Mouse (Mus musculus) liver, adult 2 months (tissue): ENCODE measurements around the gene Tanc1. TPM values are rescaled to one million over a fixed set of nuclear protein-coding genes. Genes with fewer than 3 reads are reported as not detected.

ENCODE experiments used
- DNase-seq: peaks from one replicate; pipeline ENCODE4 v3.0.0-alpha.2; 2011; ENCODE audit warnings: low read depth, low spot score; ENCODE audit errors: extremely low read depth
- H3K27ac ChIP-seq: fragments of 200-500 bp; replicated peaks from 2 replicates; pipeline ENCODE4 v1.5.1; 2012; ENCODE audit warnings: low read depth, mild to moderate bottlenecking, control low read depth, inconsistent platforms, low read length; ENCODE audit not compliant: insufficient read depth
- H3K27me3 ChIP-seq: fragments of 200-500 bp; 2 replicates; pipeline ENCODE4 v1.6.1; 2012; ENCODE audit warnings: mild to moderate bottlenecking, moderate library complexity, low read length, inconsistent platforms; ENCODE audit not compliant: control insufficient read depth, insufficient read depth
- H3K36me3 ChIP-seq: fragments of 200-500 bp; 2 replicates; pipeline ENCODE4 v1.6.1; 2012; ENCODE audit warnings: low read length, inconsistent platforms; ENCODE audit not compliant: control insufficient read depth, insufficient read depth
- H3K4me1 ChIP-seq: fragments of 200-500 bp; 2 replicates; pipeline ENCODE4 v1.6.1; 2011; ENCODE audit warnings: low read length; ENCODE audit not compliant: control insufficient read depth, insufficient read depth
- H3K4me3 ChIP-seq: fragments of 200-500 bp; 2 replicates; pipeline ENCODE4 v1.5.1; 2011; ENCODE audit warnings: low read depth, mild to moderate bottlenecking, control low read depth, low read length, moderate library complexity; ENCODE audit not compliant: insufficient read depth
- H3K79me2 ChIP-seq: fragments of 200-500 bp; 2 replicates; pipeline ENCODE4 v1.6.1; 2012; ENCODE audit warnings: inconsistent platforms, mild to moderate bottlenecking, low read length, moderate library complexity; ENCODE audit not compliant: control insufficient read depth, insufficient read depth
- H3K9ac ChIP-seq: fragments of 200-500 bp; 2 replicates; pipeline ENCODE4 v1.6.1; 2012; ENCODE audit warnings: low read depth, mild to moderate bottlenecking, control low read depth, inconsistent platforms, low read length
- CTCF ChIP-seq: fragments of 200-500 bp; IDR thresholded peaks from 2 replicates; pipeline ENCODE4 v1.5.1; 2011; ENCODE audit warnings: low read depth, low read length, control low read depth
- POLR2A ChIP-seq: fragments of 200-500 bp; IDR thresholded peaks from 2 replicates; pipeline ENCODE4 v1.6.1; 2011; ENCODE audit warnings: low read length, control low read depth; ENCODE audit not compliant: insufficient read depth; ENCODE audit errors: extremely low read depth
- WGBS: fragments of 180-500 bp; shearing (Covaris S2); methylation state at CpG from one replicate; pipeline ENCODE4 v1.1.7; 2018; 5-methylcytosine and 5-hydroxymethylcytosine counted together
- polyA plus RNA-seq: library from polyadenylated mRNA; depleted of rRNA; stranded (reverse); fragments of >200 nt; gene quantifications from 2 replicates; pipeline ENCODE4 v1.2.3, GENCODE M21; 2012
- total RNA-seq: library from RNA; depleted of rRNA; stranded (reverse); fragments of >200 nt; gene quantifications from 2 replicates; pipeline ENCODE4 v1.2.3, GENCODE M21; 2014

Gene Tanc1
- total and polyA plus RNA-seq, 2 experiments = 2.7 to 5.0 TPM

GRCm38 (mm10) chr2:59583961-59584360 is 27.9 kb upstream of the Tanc1 start:
- DNase-seq = no peak
- Histone ChIP-seq H3K4me3 (no peak overlapping the region), H3K9ac (no peak overlapping the region), H3K4me1 (no peaks in the 10 kb centered on the region), H3K36me3 (no peaks in the 10 kb centered on the region), H3K27me3 (no peaks in the 10 kb centered on the region), H3K27ac (no peak overlapping the region), H3K79me2 (no peaks in the 10 kb centered on the region)
- 88% methylated on average over 6 of the region's 6 CpGs for WGBS
- TF ChIP-seq POLR2A (no peak), CTCF (no peak)

DNA sequence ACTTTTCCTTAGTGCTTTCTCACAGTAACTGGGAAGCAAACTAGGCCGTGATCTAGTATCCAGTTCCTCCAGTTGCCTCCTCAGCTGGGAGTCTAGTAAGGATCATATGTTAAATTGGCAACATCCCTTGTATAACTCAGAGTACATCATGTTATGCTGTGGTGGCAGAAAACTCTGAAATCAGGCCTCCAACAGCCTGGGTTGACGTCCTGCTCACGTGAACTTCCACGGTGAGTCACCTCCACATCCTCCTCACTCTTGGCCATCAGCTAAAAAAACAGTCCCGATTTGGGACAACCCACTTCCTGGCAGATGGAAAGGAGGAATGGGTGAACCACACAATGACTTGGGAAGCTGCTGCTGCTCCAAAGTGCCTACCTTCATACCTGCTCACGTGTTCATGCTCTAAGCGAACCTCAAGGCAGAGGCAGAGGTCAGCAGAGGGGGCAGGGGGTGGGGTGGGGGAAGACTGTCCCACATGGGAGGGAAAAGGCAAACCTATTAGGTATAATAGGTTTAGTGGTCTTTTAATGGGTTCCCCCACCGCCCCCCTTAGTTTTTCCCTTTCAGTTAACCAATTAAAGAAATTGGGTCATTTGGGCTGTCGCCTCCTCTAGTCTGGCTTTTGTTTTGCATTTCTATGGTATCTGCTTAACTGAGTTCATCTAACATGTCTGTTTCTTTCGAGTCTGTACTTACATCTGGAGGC is 24.3 kb upstream of the Tanc1 start:
- Histone ChIP-seq H3K27ac (no peak overlapping the region), H3K4me3 (no peak overlapping the region), H3K9ac (no peak overlapping the region), H3K4me1 (no peaks in the 10 kb centered on the region), H3K27me3 (no peaks in the 10 kb centered on the region), H3K36me3 (no peaks in the 10 kb centered on the region), H3K79me2 (no peaks in the 10 kb centered on the region)
- 84% methylated on average over 10 of the region's 10 CpGs for whole genome bisulfite sequencing
- TF ChIP-seq CTCF (no peak), POLR2A (no peak)
- no peak for DNase-seq

DNA sequence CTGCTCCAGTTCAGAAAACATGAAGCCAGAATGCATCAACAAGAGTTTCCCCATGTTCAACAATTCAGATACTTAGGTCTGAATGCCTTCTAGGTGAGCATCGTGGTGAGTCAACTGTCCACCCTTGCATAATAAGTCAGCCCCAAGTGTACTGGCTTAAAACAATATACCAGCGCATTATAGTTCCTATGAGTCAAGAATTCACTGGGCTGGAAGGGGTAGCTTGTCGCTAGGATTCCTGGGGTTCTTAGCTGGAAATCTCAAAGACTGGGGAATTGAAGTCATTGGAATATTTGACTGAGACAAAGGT is 23.8 kb upstream of the Tanc1 start:
- no peak overlapping the region for H3K9ac ChIP-seq
- 86% methylated on average over 3 of the region's 3 CpGs for WGBS
- DNase-seq = no peak

GRCm38 (mm10) chr2:59593341-59593902 is 18.4 kb upstream of the Tanc1 start:
- Histone ChIP-seq H3K4me1 (peaks cover 2% of the 10 kb centered on the region; the same call in 1 of the 2 replicates), H3K4me3 (no peak overlapping the region), H3K36me3 (no peaks in the 10 kb centered on the region), H3K27me3 (no peaks in the 10 kb centered on the region), H3K79me2 (no peaks in the 10 kb centered on the region), H3K27ac (no peak overlapping the region), H3K9ac (no peak overlapping the region)
- 73% methylated on average over 7 of the region's 7 CpGs for WGBS
- DNase-seq = no peak
- no peak for TF ChIP-seq CTCF
- no peak for TF ChIP-seq POLR2A

More for the DNA sequence above, 23.8 kb upstream of the Tanc1 start:
- H3K27ac ChIP-seq = no peak overlapping the region
- no peak overlapping the region for H3K4me3 ChIP-seq
- no peaks in the 10 kb centered on the region for H3K79me2 ChIP-seq
- no peaks in the 10 kb centered on the region for H3K36me3 ChIP-seq
- H3K4me1 ChIP-seq = no peaks in the 10 kb centered on the region
- H3K27me3 ChIP-seq = no peaks in the 10 kb centered on the region
- TF ChIP-seq POLR2A (no peak), CTCF (no peak)

DNA sequence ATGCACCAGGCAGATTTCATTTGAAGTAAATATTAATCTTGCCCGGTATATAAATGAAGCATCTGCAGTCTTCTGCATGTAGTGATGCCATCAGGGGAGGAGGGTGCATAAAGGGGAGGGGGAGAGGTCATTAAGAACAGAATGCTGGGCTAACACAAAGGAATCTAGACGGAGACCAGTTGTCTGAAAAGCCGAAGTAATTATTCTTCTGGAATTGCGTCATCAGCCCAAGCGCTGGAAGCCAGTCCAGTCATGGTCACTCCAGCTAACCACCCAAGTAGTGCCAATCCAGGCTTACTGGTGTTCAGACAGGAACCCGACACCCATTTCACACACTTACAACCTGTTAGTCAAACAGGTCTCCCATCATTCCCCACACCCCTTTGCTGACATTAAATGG is 17.7 kb upstream of the Tanc1 start:
- H3K27ac ChIP-seq = no peak overlapping the region
- H3K27me3 ChIP-seq = no peaks in the 10 kb centered on the region
- no peaks in the 10 kb centered on the region for H3K36me3 ChIP-seq
- no peaks in the 10 kb centered on the region for H3K79me2 ChIP-seq
- 55% methylated on average over 6 of the region's 6 CpGs for WGBS
- H3K4me1 ChIP-seq = peaks cover 8% of the 10 kb centered on the region
- H3K4me3 ChIP-seq = no peak overlapping the region
- no peak for DNase-seq
- TF ChIP-seq POLR2A (no peak), CTCF (no peak)
- H3K9ac ChIP-seq = no peak overlapping the region

GRCm38 (mm10) chr2:59596545-59596944 is 15.3 kb upstream of the Tanc1 start:
- no peak for DNase-seq
- WGBS = 83% methylated on average over 8 of the region's 8 CpGs
- TF ChIP-seq POLR2A = no peak
- TF ChIP-seq CTCF = peak; percentile 32; the same call in 1 of the 2 replicates
- H3K27ac ChIP-seq = no peak overlapping the region
- no peak overlapping the region for H3K9ac ChIP-seq
- no peaks in the 10 kb centered on the region for H3K27me3 ChIP-seq
- H3K4me3 ChIP-seq = no peak overlapping the region
- H3K79me2 ChIP-seq = no peaks in the 10 kb centered on the region
- peaks cover 16% of the 10 kb centered on the region for H3K4me1 ChIP-seq
- H3K36me3 ChIP-seq = no peaks in the 10 kb centered on the region
